Mouse (Mus musculus) erythroblast, embryonic 14.5 days (primary cell): ENCODE results near the gene Nradd.

ENCODE experiments used
- GATA1 ChIP-seq: IDR thresholded peaks from 2 replicates; pipeline ENCODE4 v1.6.1; 2012; ENCODE audit warnings: low read length, inconsistent platforms, mixed read lengths
- TAL1 ChIP-seq: IDR thresholded peaks from 3 replicates; pipeline ENCODE4 v1.6.1; 2012; ENCODE audit warnings: low read length, inconsistent platforms, mixed read lengths

GRCm38 (mm10) chr9:110656249-110657221 is 32.3 kb upstream of the Nradd start, which contains the start of gene Ccdc12:
- TF ChIP-seq TAL1 (no peak), GATA1 (no peak)
